Mouse (Mus musculus): ENCODE data around the gene Mex3b.

GRCm38 (mm10) chr7:82860626-82861025 lies 6.5 kb upstream of the Mex3b start:
- TF ChIP-seq CTCF (IDR thresholded peaks at IDR 0.05; ENCODE audit: control insufficient read depth, insufficient read depth, insufficient replicate concordance, low read depth, low read length) (no peak), POLR2A (IDR thresholded peaks at IDR 0.05; ENCODE audit: control insufficient read depth, low read depth, low read length) (no peak)

Measured in testis, adult 2 months (tissue).